Mouse (Mus musculus) testis, adult 2 months (tissue): ENCODE results near the gene Dpy19l2.

ENCODE experiments used
- CTCF ChIP-seq: fragments of 200-500 bp; IDR thresholded peaks from 2 replicates; pipeline ENCODE4 v1.5.1; 2012; ENCODE audit warnings: low read depth, mild to moderate bottlenecking, inconsistent platforms, low read length, moderate library complexity; ENCODE audit not compliant: control insufficient read depth, insufficient read depth, insufficient replicate concordance
- POLR2A ChIP-seq: fragments of 200-500 bp; IDR thresholded peaks from 2 replicates; pipeline ENCODE4 v1.6.1; 2012; ENCODE audit warnings: low read depth, mild to moderate bottlenecking, inconsistent platforms, low read length, moderate library complexity; ENCODE audit not compliant: control insufficient read depth

DNA sequence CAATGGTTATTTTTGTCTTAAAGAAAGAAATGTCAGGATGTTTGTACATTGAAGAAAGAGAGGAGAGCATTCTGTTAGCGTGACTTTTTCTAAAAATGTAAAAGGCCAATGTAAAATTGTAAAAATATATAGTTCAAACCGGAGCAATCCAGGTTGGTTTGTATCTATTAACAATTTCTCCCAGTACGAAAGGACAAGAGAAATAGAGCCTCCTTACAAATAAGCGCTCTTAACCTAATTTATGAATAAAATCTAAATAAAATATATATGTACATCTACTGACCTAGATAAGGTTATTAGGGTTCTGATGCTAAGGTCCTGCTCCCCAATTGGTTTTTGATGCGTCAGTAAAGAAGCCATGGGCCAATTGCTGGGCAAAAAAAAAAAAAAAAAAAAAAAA, 48.9 kb upstream of the Dpy19l2 start:
- TF ChIP-seq CTCF (no peak), POLR2A (no peak)
